Mouse (Mus musculus) cortical plate, adult 2 months (tissue): Measurements from ENCODE around the gene Nrip1.

Experiments
- CTCF ChIP-seq: fragments of 200-500 bp; IDR thresholded peaks from 2 replicates; pipeline ENCODE4 v1.5.1; 2011; ENCODE audit warnings: mild to moderate bottlenecking, control low read depth, low read length; ENCODE audit not compliant: insufficient read depth; ENCODE audit errors: extremely low read depth
- POLR2A ChIP-seq: fragments of 200-500 bp; IDR thresholded peaks from 2 replicates; pipeline ENCODE4 v1.6.1; 2011; ENCODE audit warnings: mild to moderate bottlenecking, low read length, control low read depth; ENCODE audit not compliant: insufficient read depth; ENCODE audit errors: extremely low read depth

- TF ChIP-seq POLR2A (no peak), CTCF (no peak)
Observed at GRCm38 (mm10) chr16:76319364-76320117, 54.1 kb downstream of the Nrip1 start.
